Mouse (Mus musculus) intestine, postnatal 0 days (tissue): ENCODE measurements around the gene Kcnj16. TPM values are rescaled to one million over a fixed set of nuclear protein-coding genes. Genes with fewer than 3 reads are reported as not detected.

Experiments
- ATAC-seq: fragments of 200-750 bp; cut with Nextera tagmentation; 2 replicates; pipeline ENCODE4 v1.8.0; 2017; ENCODE audit warnings: mild to moderate bottlenecking, moderate TSS enrichment, moderate library complexity
- H3K27ac ChIP-seq: fragments of 300-500 bp; sonication (generic); 2 replicates; pipeline ENCODE4 v1.5.1; 2014; ENCODE audit warnings: mild to moderate bottlenecking, low read depth, low read length, moderate library complexity
- H3K27me3 ChIP-seq: fragments of 300-500 bp; sonication (generic); replicated peaks from 2 replicates; pipeline ENCODE4 v1.6.1; 2014; ENCODE audit warnings: low read length, mixed read lengths; ENCODE audit not compliant: control insufficient read depth, insufficient read depth
- H3K36me3 ChIP-seq: fragments of 300-500 bp; sonication (generic); 2 replicates; pipeline ENCODE4 v1.6.1; 2014; ENCODE audit warnings: mild to moderate bottlenecking, moderate library complexity; ENCODE audit not compliant: control insufficient read depth, insufficient read depth
- H3K4me1 ChIP-seq: fragments of 300-500 bp; sonication (generic); replicated peaks from 2 replicates; pipeline ENCODE4 v1.6.1; 2014; ENCODE audit warnings: antibody characterized with exemption, low read length, mixed read lengths; ENCODE audit not compliant: control insufficient read depth, insufficient read depth
- H3K4me2 ChIP-seq: fragments of 300-500 bp; sonication (generic); replicated peaks from 2 replicates; pipeline ENCODE4 v1.6.1; 2014; ENCODE audit warnings: low read depth, mild to moderate bottlenecking, moderate library complexity
- H3K4me3 ChIP-seq: fragments of 300-500 bp; sonication (generic); 2 replicates; pipeline ENCODE4 v1.5.1; 2014; ENCODE audit warnings: low read depth, low read length
- H3K9ac ChIP-seq: fragments of 300-500 bp; sonication (generic); 2 replicates; pipeline ENCODE4 v1.6.1; 2014; ENCODE audit warnings: mild to moderate bottlenecking, low read depth, low read length
- H3K9me3 ChIP-seq: fragments of 300-500 bp; sonication (generic); 2 replicates; pipeline ENCODE4 v1.6.1; 2016; ENCODE audit warnings: mixed run types; ENCODE audit not compliant: control insufficient read depth
- CTCF ChIP-seq: sonication (generic); IDR thresholded peaks from 2 replicates; pipeline ENCODE4 v1.5.1; 2016; ENCODE audit warnings: low read depth, mild to moderate bottlenecking, control low read depth, antibody characterized with exemption, moderate library complexity
- WGBS: fragments of 180-500 bp; shearing (Covaris S2); extraction: QIAGEN DNeasy Blood & Tissue Kit; methylation state at CpG from one replicate; pipeline ENCODE4 v1.1.7; 2014; 5-methylcytosine and 5-hydroxymethylcytosine counted together
- polyA plus RNA-seq: library from polyadenylated mRNA; unstranded; fragments of >200 nt; fragmentation: Nextera tagmentation; extraction: Ambion mirVana; gene quantifications from 2 replicates; pipeline ENCODE4 v1.2.1, GENCODE M21; 2015

Kcnj16 gene
- polyA plus RNA-seq, result 0.61 and 0.66 TPM in 2 replicates

DNA sequence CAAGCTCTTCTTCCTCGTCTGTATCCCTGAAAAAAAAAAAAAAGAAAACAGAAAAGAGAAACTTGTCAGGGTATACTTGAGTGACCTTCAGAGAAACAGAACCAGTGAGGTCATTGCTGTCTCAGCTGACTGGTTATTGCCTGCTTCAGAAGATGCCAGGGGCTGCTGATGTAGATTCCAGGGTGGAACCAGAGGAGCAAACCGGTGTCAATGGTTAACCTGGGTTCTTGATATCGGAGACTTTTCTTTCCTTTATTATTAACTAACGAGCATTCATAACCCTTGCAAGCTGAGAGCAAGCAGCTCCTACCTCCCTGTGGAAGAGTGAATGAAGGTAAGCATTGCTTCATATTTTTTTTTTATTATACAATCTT lies at the start of gene Kcnj16:
Gene Kcnj16, plus strand, starts transcription at position 272 of the 374 bp plus-strand sequence.
- H3K9ac ChIP-seq, result no peak within 1 kb of the TSS
- H3K4me1 ChIP-seq, result no peaks in the 10 kb centered on the region
- H3K27me3 ChIP-seq, result no peaks in the 10 kb centered on the region
- WGBS, result 35% methylated on average over 4 of the region's 4 CpGs
- TF ChIP-seq CTCF, result no peak
- H3K27ac ChIP-seq, result no peak within 1 kb of the TSS
- H3K4me2 ChIP-seq, result 0 out of 2 replicates have a peak within 1 kb of the TSS, but pooled peaks have one; percentile 17
- H3K36me3 ChIP-seq, result no peaks in the 10 kb centered on the region
- no peaks in the 10 kb centered on the region for H3K9me3 ChIP-seq
- no peak for ATAC-seq
- no peak within 1 kb of the TSS for H3K4me3 ChIP-seq

DNA sequence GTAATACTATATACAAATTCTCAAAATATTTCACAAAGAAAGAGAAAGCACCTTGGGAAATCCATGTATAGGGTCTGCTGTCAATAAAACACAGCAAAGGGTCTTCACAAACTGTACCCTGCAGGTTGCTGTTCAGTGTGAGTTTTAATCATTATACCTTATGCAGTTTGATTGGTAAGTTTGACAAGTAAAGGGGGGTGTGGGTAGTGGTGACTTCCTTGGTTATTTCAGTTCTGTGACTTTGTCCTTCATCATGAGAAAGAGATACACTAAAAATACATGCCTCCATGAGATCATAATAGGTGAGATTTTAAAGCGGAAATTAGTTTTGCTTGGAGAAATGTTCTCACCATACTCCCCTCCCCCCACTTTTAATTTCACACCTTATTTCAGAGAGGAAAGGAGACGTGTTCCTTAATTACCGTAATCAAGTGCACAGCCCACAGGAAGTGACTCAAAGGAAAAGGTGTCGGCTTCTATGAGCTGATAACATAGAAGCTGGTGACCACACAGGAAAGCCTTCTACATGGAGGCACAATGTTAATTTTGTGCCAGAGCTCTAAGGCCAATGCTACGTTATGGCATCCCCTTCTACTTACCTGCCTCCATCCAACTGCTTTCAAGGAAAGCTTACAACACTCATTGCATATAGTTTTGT lies 48.9 kb upstream of the Kcnj16 start:
- no peaks in the 10 kb centered on the region for H3K4me1 ChIP-seq
- WGBS, result 71% methylated on average over 5 of the region's 5 CpGs
- no peak for TF ChIP-seq CTCF

DNA sequence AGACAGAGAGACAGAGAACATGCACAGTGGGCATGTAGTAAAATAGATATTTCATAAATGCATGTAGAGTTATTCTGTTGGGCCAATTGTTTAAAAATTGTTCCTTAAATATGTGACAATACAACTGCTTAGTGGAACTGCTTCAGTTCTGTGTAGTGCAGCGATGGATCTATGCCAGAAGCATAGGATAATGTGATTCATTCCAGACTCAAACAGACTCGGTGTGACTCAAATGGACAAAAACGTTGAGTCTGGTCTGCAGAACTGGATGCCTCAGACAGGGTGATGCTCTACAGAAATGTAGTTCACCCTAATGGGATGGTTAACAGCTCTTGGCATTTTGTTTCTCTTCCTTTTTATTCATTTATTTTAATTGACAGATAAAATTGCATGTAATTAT lies 32.1 kb upstream of the Kcnj16 start:
- Histone ChIP-seq H3K4me2 (no peak overlapping the region), H3K4me1 (no peaks in the 10 kb centered on the region), H3K4me3 (no peak overlapping the region), H3K9ac (no peak overlapping the region), H3K27me3 (no peaks in the 10 kb centered on the region), H3K9me3 (no peaks in the 10 kb centered on the region), H3K27ac (no peak overlapping the region), H3K36me3 (no peaks in the 10 kb centered on the region)
- 60% methylated on average over 3 of the region's 3 CpGs for WGBS
- TF ChIP-seq CTCF, result no peak
- no peak for ATAC-seq

More for the DNA sequence above, 48.9 kb upstream of the Kcnj16 start:
- no peak for ATAC-seq
- Histone ChIP-seq H3K9me3 (no peaks in the 10 kb centered on the region), H3K9ac (no peak overlapping the region), H3K4me3 (no peak overlapping the region), H3K4me2 (no peak overlapping the region), H3K36me3 (no peaks in the 10 kb centered on the region), H3K27ac (no peak overlapping the region), H3K27me3 (no peaks in the 10 kb centered on the region)

DNA sequence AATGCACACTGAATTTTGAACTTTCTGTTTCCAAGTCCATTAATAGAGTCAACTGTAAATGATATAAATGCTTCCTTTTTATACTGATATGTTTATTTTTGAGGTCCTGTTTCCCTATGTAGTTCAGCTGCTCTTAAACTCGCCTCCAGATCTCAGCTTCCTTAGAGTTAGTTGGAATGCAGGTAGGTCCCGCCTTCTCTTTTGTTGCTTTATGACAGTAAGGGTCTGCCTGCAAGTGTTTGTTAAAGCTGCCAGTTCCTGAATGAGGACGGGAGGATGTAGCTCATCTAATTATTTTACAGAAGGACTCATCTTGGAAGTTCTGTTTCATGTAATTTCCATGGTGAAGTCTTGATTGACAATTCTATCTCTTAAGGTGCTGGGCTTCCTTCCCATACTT lies 25.6 kb upstream of the Kcnj16 start:
- no peak overlapping the region for H3K4me3 ChIP-seq
- 9% methylated on average over 3 of the region's 3 CpGs for WGBS
- peaks cover 7% of the 10 kb centered on the region for H3K4me1 ChIP-seq
- H3K9me3 ChIP-seq, result no peaks in the 10 kb centered on the region
- ATAC-seq, result peak; percentile 67
- no peak overlapping the region for H3K9ac ChIP-seq
- no peak for TF ChIP-seq CTCF
- H3K27me3 ChIP-seq, result no peaks in the 10 kb centered on the region
- no peaks in the 10 kb centered on the region for H3K36me3 ChIP-seq
- H3K27ac ChIP-seq, result peak overlapping the region; percentile 36; the same call in 1 of the 2 replicates
- peak overlapping the region; percentile 50 for H3K4me2 ChIP-seq

DNA sequence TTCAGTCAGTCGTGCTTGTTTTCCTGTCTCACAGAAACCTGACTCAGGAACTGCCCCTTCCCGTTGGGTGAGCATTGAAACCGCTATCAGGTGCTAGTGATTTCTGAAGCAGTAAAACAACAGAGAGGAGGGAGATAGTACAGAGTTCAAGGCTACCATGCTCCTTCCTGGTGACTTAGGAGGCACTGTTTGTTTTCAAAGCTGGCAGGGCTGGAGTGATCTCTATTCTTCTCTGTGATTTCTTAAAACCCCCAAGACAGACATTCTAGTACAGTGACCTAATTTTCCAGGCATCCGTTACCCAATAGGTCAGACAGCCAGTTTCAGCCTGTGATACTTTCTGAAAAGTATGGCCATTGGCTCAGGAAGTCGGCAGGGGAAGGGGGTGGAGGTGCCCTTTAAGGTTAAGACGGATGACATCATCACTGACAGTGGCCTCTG lies 25.1 kb upstream of the Kcnj16 start:
- Histone ChIP-seq H3K27me3 (no peaks in the 10 kb centered on the region), H3K27ac (peak overlapping the region; percentile 36; the same call in 1 of the 2 replicates), H3K9me3 (no peaks in the 10 kb centered on the region), H3K4me1 (peaks cover 7% of the 10 kb centered on the region), H3K4me3 (no peak overlapping the region), H3K4me2 (peak overlapping the region; percentile 50), H3K36me3 (no peaks in the 10 kb centered on the region), H3K9ac (no peak overlapping the region)
- WGBS, result 9% methylated on average over 6 of the region's 6 CpGs
- ATAC-seq, result peak; percentile 94
- no peak for TF ChIP-seq CTCF

DNA sequence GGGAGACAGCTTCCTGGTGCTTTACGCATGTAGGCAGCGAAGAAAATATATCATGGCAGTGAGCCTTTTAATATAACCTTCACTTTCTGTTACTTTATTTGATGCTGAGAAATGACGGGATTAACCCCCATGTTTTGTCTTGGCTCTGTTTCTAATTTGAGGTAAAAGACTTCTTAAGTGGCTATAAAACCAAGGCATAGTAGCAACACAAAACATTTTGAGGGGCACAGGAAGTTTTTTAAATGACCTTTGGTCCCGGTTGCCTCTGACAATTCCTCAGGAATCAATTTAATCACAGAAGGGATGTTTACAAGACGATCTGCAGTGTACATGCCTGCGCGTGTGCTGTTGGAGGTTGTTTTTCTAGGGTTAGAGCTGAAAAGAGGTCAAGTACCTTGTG lies 11.2 kb upstream of the Kcnj16 start:
- H3K27me3 ChIP-seq, result no peaks in the 10 kb centered on the region
- H3K4me2 ChIP-seq, result no peak overlapping the region
- no peaks in the 10 kb centered on the region for H3K4me1 ChIP-seq
- no peak overlapping the region for H3K27ac ChIP-seq
- H3K36me3 ChIP-seq, result no peaks in the 10 kb centered on the region
- ATAC-seq, result no peak
- H3K4me3 ChIP-seq, result no peak overlapping the region
- 32% methylated on average over 7 of the region's 7 CpGs for WGBS
- H3K9ac ChIP-seq, result no peak overlapping the region
- no peak for TF ChIP-seq CTCF
- no peaks in the 10 kb centered on the region for H3K9me3 ChIP-seq
